Mouse (Mus musculus): Measurements from ENCODE around the gene Phlda1. TPM values are rescaled to one million over a fixed set of nuclear protein-coding genes. Genes with fewer than 3 reads are reported as not detected.
A peak's percentile ranks its signal among the peaks of the same experiment; 100 is the strongest.

The Phlda1 gene
- 27.3 and 36.6 TPM in 2 replicates for polyA plus RNA-seq (2015; fragmentation: Nextera tagmentation; extraction: Ambion mirVana)

- H3K36me3 ChIP-seq (ENCODE audit: insufficient read depth, low read length): no peaks in the 10 kb centered on the region
- peaks cover 56% of the 10 kb centered on the region for H3K4me1 ChIP-seq (ENCODE audit: insufficient read depth, low read length)
- no peaks in the 10 kb centered on the region for H3K9me3 ChIP-seq (ENCODE audit: low read length)
- under 1% methylated on average over 77 of the region's 94 CpGs for WGBS
- peak within 1 kb of the TSS; percentile 90 for H3K9ac ChIP-seq (replicated peaks; ENCODE audit: low read length)
- peak within 1 kb of the TSS; percentile 72 for H3K4me2 ChIP-seq (replicated peaks; ENCODE audit: low read depth, low read length)
- ATAC-seq (ENCODE audit: low FRiP score, low TSS enrichment): peak; percentile 95
- no peaks in the 10 kb centered on the region for H3K27me3 ChIP-seq (ENCODE audit: insufficient read depth, low read length)
- peak within 1 kb of the TSS; percentile 85 for H3K4me3 ChIP-seq (ENCODE audit: low read length)
- H3K27ac ChIP-seq (ENCODE audit: low read length): peak within 1 kb of the TSS; percentile 95
Measured at GRCm38 (mm10) chr10:111506101-111506925, at the start of gene Phlda1. TSS of gene Phlda1 (plus strand) at chr10:111506286.

DNA sequence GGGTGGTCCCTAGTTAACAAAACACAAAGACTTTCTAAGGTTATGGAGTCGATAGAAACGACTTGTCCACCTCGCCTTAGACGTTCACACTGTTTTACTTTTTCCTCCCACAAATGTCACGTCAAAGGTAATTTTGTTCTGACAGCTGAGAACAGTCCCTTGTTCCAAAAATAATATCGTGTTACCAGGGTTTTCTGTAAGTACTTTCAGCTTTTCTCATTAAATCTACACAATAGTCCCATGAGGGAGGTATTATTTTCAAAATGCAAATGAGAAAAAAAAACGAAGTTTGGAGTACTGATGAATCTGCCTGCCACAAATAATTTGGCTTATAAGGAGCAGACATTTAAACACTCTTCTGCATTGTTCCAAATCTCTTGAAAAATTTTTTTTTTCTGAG is 48.0 kb upstream of the Phlda1 start:
- no peak for ATAC-seq (ENCODE audit: low FRiP score, low TSS enrichment)
- Histone ChIP-seq H3K4me2 (replicated peaks; ENCODE audit: low read depth, low read length) (no peak overlapping the region), H3K4me3 (ENCODE audit: low read length) (no peak overlapping the region), H3K9ac (replicated peaks; ENCODE audit: low read length) (no peak overlapping the region), H3K4me1 (ENCODE audit: insufficient read depth, low read length) (no peaks in the 10 kb centered on the region), H3K36me3 (ENCODE audit: insufficient read depth, low read length) (no peaks in the 10 kb centered on the region), H3K27ac (ENCODE audit: low read length) (no peak overlapping the region), H3K9me3 (ENCODE audit: low read length) (no peaks in the 10 kb centered on the region), H3K27me3 (ENCODE audit: insufficient read depth, low read length) (no peaks in the 10 kb centered on the region)
- WGBS: 28% methylated on average over 7 of the region's 7 CpGs

GRCm38 (mm10) chr10:111459040-111459439 is 47.0 kb upstream of the Phlda1 start:
- Histone ChIP-seq H3K9me3 (ENCODE audit: low read length) (no peaks in the 10 kb centered on the region), H3K4me1 (ENCODE audit: insufficient read depth, low read length) (no peaks in the 10 kb centered on the region), H3K27me3 (ENCODE audit: insufficient read depth, low read length) (no peaks in the 10 kb centered on the region), H3K9ac (replicated peaks; ENCODE audit: low read length) (no peak overlapping the region), H3K4me3 (ENCODE audit: low read length) (no peak overlapping the region), H3K36me3 (ENCODE audit: insufficient read depth, low read length) (no peaks in the 10 kb centered on the region), H3K4me2 (replicated peaks; ENCODE audit: low read depth, low read length) (no peak overlapping the region), H3K27ac (ENCODE audit: low read length) (no peak overlapping the region)
- no peak for ATAC-seq (ENCODE audit: low FRiP score, low TSS enrichment)
- 74% methylated on average over 9 of the region's 9 CpGs for WGBS

DNA sequence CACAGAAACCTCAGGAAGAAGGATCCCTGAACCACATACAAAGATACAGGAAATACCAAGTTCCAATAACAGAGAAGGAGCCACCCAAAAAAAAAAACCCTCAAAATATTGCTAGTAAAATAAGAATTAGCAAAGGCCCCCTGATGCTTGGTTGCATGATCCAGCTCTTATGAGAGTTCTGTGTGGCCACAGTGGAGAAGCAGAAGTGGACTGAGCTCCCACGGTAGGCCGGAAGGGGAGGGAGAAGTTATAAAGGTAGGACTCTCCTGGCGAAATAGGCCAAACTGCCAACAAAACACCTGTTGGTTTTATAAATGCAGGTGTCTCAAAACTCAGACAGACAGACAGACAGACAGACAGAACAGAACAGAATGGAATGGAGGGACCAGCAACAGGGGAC is 46.2 kb upstream of the Phlda1 start:
- H3K27ac ChIP-seq (ENCODE audit: low read length): no peak overlapping the region
- no peak overlapping the region for H3K9ac ChIP-seq (replicated peaks; ENCODE audit: low read length)
- no peak overlapping the region for H3K4me2 ChIP-seq (replicated peaks; ENCODE audit: low read depth, low read length)
- H3K36me3 ChIP-seq (ENCODE audit: insufficient read depth, low read length): no peaks in the 10 kb centered on the region
- no peak for ATAC-seq (ENCODE audit: low FRiP score, low TSS enrichment)
- H3K27me3 ChIP-seq (ENCODE audit: insufficient read depth, low read length): no peaks in the 10 kb centered on the region
- WGBS: 82% methylated on average over 3 of the region's 3 CpGs
- H3K9me3 ChIP-seq (ENCODE audit: low read length): no peaks in the 10 kb centered on the region
- H3K4me3 ChIP-seq (ENCODE audit: low read length): no peak overlapping the region
- no peaks in the 10 kb centered on the region for H3K4me1 ChIP-seq (ENCODE audit: insufficient read depth, low read length)

GRCm38 (mm10) chr10:111460381-111460780 is 45.7 kb upstream of the Phlda1 start:
- H3K27me3 ChIP-seq (ENCODE audit: insufficient read depth, low read length): no peaks in the 10 kb centered on the region
- ATAC-seq (ENCODE audit: low FRiP score, low TSS enrichment): no peak
- no peak overlapping the region for H3K4me2 ChIP-seq (replicated peaks; ENCODE audit: low read depth, low read length)
- no peak overlapping the region for H3K27ac ChIP-seq (ENCODE audit: low read length)
- WGBS: 27% methylated on average over 4 of the region's 4 CpGs
- no peak overlapping the region for H3K4me3 ChIP-seq (ENCODE audit: low read length)
- H3K4me1 ChIP-seq (ENCODE audit: insufficient read depth, low read length): no peaks in the 10 kb centered on the region
- no peaks in the 10 kb centered on the region for H3K9me3 ChIP-seq (ENCODE audit: low read length)
- H3K36me3 ChIP-seq (ENCODE audit: insufficient read depth, low read length): no peaks in the 10 kb centered on the region
- no peak overlapping the region for H3K9ac ChIP-seq (replicated peaks; ENCODE audit: low read length)

DNA sequence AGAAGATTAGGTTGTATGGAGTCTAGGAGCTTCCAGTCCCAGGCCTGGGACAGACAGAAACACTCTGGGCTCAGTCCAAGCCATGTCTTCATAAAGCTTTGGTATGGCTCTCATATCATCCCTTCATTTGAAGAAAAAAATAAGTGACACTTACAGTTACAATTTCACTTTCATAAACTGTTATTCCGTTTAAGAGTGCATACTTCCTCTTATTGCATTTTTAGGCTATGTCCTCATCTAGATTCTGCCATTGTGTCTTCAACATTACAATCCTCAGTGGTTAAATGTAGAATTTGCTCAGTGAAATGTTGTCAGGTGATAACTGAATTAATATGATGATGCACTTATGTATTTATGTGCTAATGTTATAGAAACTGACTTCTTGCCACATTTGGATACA is 41.3 kb upstream of the Phlda1 start:
- Histone ChIP-seq H3K36me3 (ENCODE audit: insufficient read depth, low read length) (no peaks in the 10 kb centered on the region), H3K4me3 (ENCODE audit: low read length) (no peak overlapping the region), H3K4me2 (replicated peaks; ENCODE audit: low read depth, low read length) (no peak overlapping the region), H3K4me1 (ENCODE audit: insufficient read depth, low read length) (no peaks in the 10 kb centered on the region), H3K9me3 (ENCODE audit: low read length) (no peaks in the 10 kb centered on the region), H3K27ac (ENCODE audit: low read length) (no peak overlapping the region), H3K27me3 (ENCODE audit: insufficient read depth, low read length) (no peaks in the 10 kb centered on the region), H3K9ac (replicated peaks; ENCODE audit: low read length) (no peak overlapping the region)
- 86% methylated on average over 1 of the region's 1 CpGs for WGBS
- ATAC-seq (ENCODE audit: low FRiP score, low TSS enrichment): no peak

- H3K9ac ChIP-seq (replicated peaks; ENCODE audit: low read length): no peak overlapping the region
- H3K27ac ChIP-seq (ENCODE audit: low read length): no peak overlapping the region
- H3K4me3 ChIP-seq (ENCODE audit: low read length): no peak overlapping the region
- H3K36me3 ChIP-seq (ENCODE audit: insufficient read depth, low read length): no peaks in the 10 kb centered on the region
- H3K4me1 ChIP-seq (ENCODE audit: insufficient read depth, low read length): no peaks in the 10 kb centered on the region
- no peaks in the 10 kb centered on the region for H3K9me3 ChIP-seq (ENCODE audit: low read length)
- 40% methylated on average over 2 of the region's 2 CpGs for WGBS
- ATAC-seq (ENCODE audit: low FRiP score, low TSS enrichment): no peak
- no peaks in the 10 kb centered on the region for H3K27me3 ChIP-seq (ENCODE audit: insufficient read depth, low read length)
- no peak overlapping the region for H3K4me2 ChIP-seq (replicated peaks; ENCODE audit: low read depth, low read length)
Measured at GRCm38 (mm10) chr10:111465409-111465808, 40.7 kb upstream of the Phlda1 start.

DNA sequence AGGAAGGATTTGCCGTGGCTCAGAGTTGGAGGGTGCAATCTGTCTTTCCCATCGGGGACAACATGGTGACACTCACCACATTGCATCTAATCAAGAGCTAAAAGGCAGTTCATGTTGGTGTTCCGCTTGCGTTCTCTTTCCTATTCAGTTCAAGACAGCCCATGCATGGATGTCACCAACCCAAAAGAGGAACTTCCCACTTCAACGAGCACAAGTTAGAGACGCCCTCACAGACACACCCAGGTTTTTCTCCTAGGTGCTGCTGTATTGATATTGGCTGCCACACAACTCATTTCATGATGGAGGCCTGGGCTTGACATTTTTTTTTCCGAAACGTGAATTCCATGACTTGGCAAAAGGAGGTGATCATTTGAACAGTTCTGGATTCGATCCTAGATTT is 34.9 kb upstream of the Phlda1 start:
- WGBS: 86% methylated on average over 9 of the region's 9 CpGs
- H3K4me2 ChIP-seq (replicated peaks; ENCODE audit: low read depth, low read length): no peak overlapping the region
- no peak overlapping the region for H3K4me3 ChIP-seq (ENCODE audit: low read length)

GRCm38 (mm10) chr10:111472686-111473510 is 33.2 kb upstream of the Phlda1 start, which contains the start of gene Nap1l1:
TSS of gene Nap1l1 (plus strand) at chr10:111473223.
- H3K4me3 ChIP-seq (ENCODE audit: low read length): peak within 1 kb of the TSS; percentile 96
- H3K4me2 ChIP-seq (replicated peaks; ENCODE audit: low read depth, low read length): peak within 1 kb of the TSS; percentile 85
- no peaks in the 10 kb centered on the region for H3K27me3 ChIP-seq (ENCODE audit: insufficient read depth, low read length)
- no peaks in the 10 kb centered on the region for H3K9me3 ChIP-seq (ENCODE audit: low read length)
- ATAC-seq (ENCODE audit: low FRiP score, low TSS enrichment): peak; percentile 99
- under 1% methylated on average over 49 of the region's 80 CpGs for WGBS
- peaks cover 29% of the 10 kb centered on the region for H3K4me1 ChIP-seq (ENCODE audit: insufficient read depth, low read length)
- peak within 1 kb of the TSS; percentile 90 for H3K27ac ChIP-seq (ENCODE audit: low read length)
- H3K36me3 ChIP-seq (ENCODE audit: insufficient read depth, low read length): 0 out of 2 replicates have a peak, but pooled peaks cover 4% of the 10 kb centered on the region
- H3K9ac ChIP-seq (replicated peaks; ENCODE audit: low read length): peak within 1 kb of the TSS; percentile 98

More for the DNA sequence above, 34.9 kb upstream of the Phlda1 start:
- Histone ChIP-seq H3K9ac (replicated peaks; ENCODE audit: low read length) (no peak overlapping the region), H3K36me3 (ENCODE audit: insufficient read depth, low read length) (0 out of 2 replicates have a peak, but pooled peaks cover 4% of the 10 kb centered on the region), H3K27me3 (ENCODE audit: insufficient read depth, low read length) (no peaks in the 10 kb centered on the region), H3K9me3 (ENCODE audit: low read length) (no peaks in the 10 kb centered on the region), H3K27ac (ENCODE audit: low read length) (no peak overlapping the region), H3K4me1 (ENCODE audit: insufficient read depth, low read length) (peaks cover 23% of the 10 kb centered on the region)
- ATAC-seq (ENCODE audit: low FRiP score, low TSS enrichment): no peak
